Mouse (Mus musculus): ENCODE results near the gene Gadd45b.

DNA sequence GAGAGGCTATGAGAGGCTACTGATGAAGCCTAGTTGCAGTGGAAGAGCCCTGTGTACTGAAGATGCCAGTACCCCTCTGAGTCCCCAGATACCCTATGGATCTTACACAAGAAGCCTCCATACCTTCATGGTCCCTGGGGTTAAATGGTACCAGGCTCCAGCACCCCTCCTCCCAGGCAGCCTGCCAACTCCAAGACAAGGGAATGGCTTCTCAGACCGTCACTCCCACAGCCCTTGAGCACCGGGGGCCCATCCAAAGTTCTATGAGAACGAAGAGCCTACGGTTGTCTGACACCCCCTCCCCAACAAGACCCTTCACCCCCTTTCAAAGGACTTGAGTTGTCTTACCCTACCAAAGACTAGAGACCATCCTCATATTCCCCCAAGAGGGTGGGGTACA lies 14.1 kb upstream of the Gadd45b start:
- TF ChIP-seq CTCF (IDR thresholded peaks at IDR 0.05; ENCODE audit: low read depth) (no peak), EP300 (optimal IDR thresholded peaks at IDR 0.05) (no peak)

All from stomach, postnatal 0 days (tissue).